Mouse (Mus musculus) MEL (cell line): ENCODE results near the gene Dnajb11.

ENCODE experiments used
- CTCF ChIP-seq, 3 experiments: IDR thresholded peaks in 2 of 3; conservative IDR thresholded peaks in 1 of 3; 2 replicates each; pipeline ENCODE4 v1.5.1; 2011 to 2012; ENCODE audit warnings: low read length in 3 of 3, low read depth in 2 of 3, mild to moderate bottlenecking in 2 of 3, improper control_type of control experiment in 1 of 3, inconsistent platforms in 1 of 3, mixed read lengths in 1 of 3, moderate library complexity in 1 of 3; ENCODE audit not compliant: control insufficient read depth in 1 of 3, insufficient read depth in 1 of 3, poor library complexity in 1 of 3, severe bottlenecking in 1 of 3
- ELF1 ChIP-seq: IDR thresholded peaks from 2 replicates; pipeline ENCODE4 v1.6.1; 2014; ENCODE audit warnings: low read depth, mild to moderate bottlenecking, inconsistent platforms, low read length, improper control_type of control experiment, moderate library complexity
- EP300 ChIP-seq, 2 experiments: IDR thresholded peaks; 2 replicates each; pipeline ENCODE4 v1.6.1; 2011; ENCODE audit warnings: improper control_type of control experiment in 2 of 2, low read length in 2 of 2, low read depth in 1 of 2, mild to moderate bottlenecking in 1 of 2
- GATA1 ChIP-seq: IDR thresholded peaks from 2 replicates; pipeline ENCODE4 v1.6.1; 2011; ENCODE audit warnings: low read depth, low read length, improper control_type of control experiment
- KAT2A ChIP-seq: conservative IDR thresholded peaks from 2 replicates; pipeline ENCODE4 v1.6.1; 2012; ENCODE audit warnings: low read depth, low read length, improper control_type of control experiment, inconsistent platforms
- NELFE ChIP-seq: IDR thresholded peaks from 2 replicates; pipeline ENCODE4 v1.6.1; 2011; ENCODE audit warnings: low read depth, low read length, improper control_type of control experiment
- POLR2A ChIP-seq, 2 experiments: IDR thresholded peaks; 2 replicates each; pipeline ENCODE4 v1.6.1; 2011 to 2012; ENCODE audit warnings: low read length in 2 of 2, mild to moderate bottlenecking in 2 of 2, control low read depth in 1 of 2, improper control_type of control experiment in 1 of 2, low read depth in 1 of 2, moderate library complexity in 1 of 2; ENCODE audit not compliant: control insufficient read depth in 1 of 2, insufficient read depth in 1 of 2, poor library complexity in 1 of 2
- POLR2AphosphoS2 ChIP-seq: IDR thresholded peaks from 2 replicates; pipeline ENCODE4 v1.6.1; 2011; ENCODE audit warnings: low read length, improper control_type of control experiment
- RCOR1 ChIP-seq: IDR thresholded peaks from 2 replicates; pipeline ENCODE4 v1.6.1; 2012; ENCODE audit warnings: low read depth, mild to moderate bottlenecking, inconsistent platforms, low read length, improper control_type of control experiment
- SIN3A ChIP-seq: IDR thresholded peaks from 2 replicates; pipeline ENCODE4 v1.6.1; 2012; ENCODE audit warnings: low read length, improper control_type of control experiment, inconsistent platforms
- ZC3H11A ChIP-seq: IDR thresholded peaks from 2 replicates; pipeline ENCODE4 v1.6.1; 2012; ENCODE audit warnings: low read depth, mild to moderate bottlenecking, inconsistent platforms, low read length, improper control_type of control experiment

DNA sequence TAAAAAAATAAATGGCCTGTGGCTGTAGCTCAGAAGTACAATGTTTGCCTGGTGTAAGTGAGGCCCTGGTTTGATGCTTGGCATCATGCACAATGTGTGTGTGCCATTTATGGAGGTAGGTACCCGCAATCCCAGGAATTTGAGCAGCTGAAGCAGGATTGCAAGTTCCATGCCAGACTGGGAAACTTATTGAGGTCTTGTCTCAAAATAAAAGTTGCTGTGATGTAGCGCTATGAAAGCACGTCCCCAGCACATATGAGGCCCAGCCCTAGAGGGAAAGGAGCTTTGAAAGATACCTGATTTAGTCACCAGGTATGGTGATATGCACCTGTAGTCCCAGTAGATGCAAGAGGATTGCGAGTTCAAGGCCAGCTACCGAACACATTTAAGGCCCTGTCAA, 64.1 kb downstream of the Dnajb11 start:
- TF ChIP-seq ELF1 = no peak
- TF ChIP-seq CTCF (IDR thresholded peaks at IDR 0.05 in 2 of 3, conservative IDR thresholded peaks at IDR 0.05 in 1 of 3; ENCODE audit: control insufficient read depth in 1 of 3, insufficient read depth in 1 of 3, low read depth in 2 of 3, low read length in 3 of 3, poor library complexity in 1 of 3, severe bottlenecking in 1 of 3) = no peak
- no peak for TF ChIP-seq EP300 (IDR thresholded peaks at IDR 0.05; ENCODE audit: low read depth in 1 of 2, low read length in 2 of 2)
- no peak for TF ChIP-seq GATA1
- no peak for TF ChIP-seq POLR2AphosphoS2
- no peak for TF ChIP-seq NELFE
- no peak for TF ChIP-seq POLR2A (IDR thresholded peaks at IDR 0.05; ENCODE audit: control insufficient read depth in 1 of 2, insufficient read depth in 1 of 2, low read depth in 1 of 2, low read length in 2 of 2, poor library complexity in 1 of 2)
- no peak for TF ChIP-seq SIN3A
- TF ChIP-seq RCOR1 = no peak
- no peak for TF ChIP-seq KAT2A
- TF ChIP-seq ZC3H11A = no peak
